Mouse (Mus musculus): ENCODE data around the gene Pik3cb. TPM values are rescaled to one million over a fixed set of nuclear protein-coding genes. Genes with fewer than 3 reads are reported as not detected.

Gene Pik3cb
- polyA plus RNA-seq, 1 experiment from 2014 or later, result 4.6 TPM

GRCm38 (mm10) chr9:99065311-99065710 is 75.1 kb downstream of the Pik3cb start:
- H3K4me2 ChIP-seq, result no peak overlapping the region

GRCm38 (mm10) chr9:99064216-99064615 is 76.2 kb downstream of the Pik3cb start:
- H3K9me3 ChIP-seq (replicated peaks), result no peaks in the 10 kb centered on the region
- peaks cover 36% of the 10 kb centered on the region for H3K36me3 ChIP-seq (ENCODE audit: poor library complexity, severe bottlenecking)
- H3K4me3 ChIP-seq, result no peak overlapping the region
- 48% methylated on average over 2 of the region's 2 CpGs for WGBS
- H3K4me1 ChIP-seq, result no peaks in the 10 kb centered on the region
- no peak overlapping the region for H3K4me2 ChIP-seq
- no peak overlapping the region for H3K27ac ChIP-seq
- peak; percentile 43; the same call in 1 of the 2 replicates for ATAC-seq
- H3K9ac ChIP-seq, result no peak overlapping the region
- no peaks in the 10 kb centered on the region for H3K27me3 ChIP-seq

More at GRCm38 (mm10) chr9:99065311-99065710, 75.1 kb downstream of the Pik3cb start:
- no peaks in the 10 kb centered on the region for H3K9me3 ChIP-seq (replicated peaks)
- peaks cover 37% of the 10 kb centered on the region for H3K36me3 ChIP-seq (ENCODE audit: poor library complexity, severe bottlenecking)
- peak overlapping the region; percentile 51 for H3K27ac ChIP-seq
- no peak overlapping the region for H3K9ac ChIP-seq
- H3K27me3 ChIP-seq, result no peaks in the 10 kb centered on the region
- no peak overlapping the region for H3K4me3 ChIP-seq
- no peaks in the 10 kb centered on the region for H3K4me1 ChIP-seq
- peak; percentile 75; the same call in 1 of the 2 replicates for ATAC-seq
- 83% methylated on average over 5 of the region's 5 CpGs for WGBS

GRCm38 (mm10) chr9:99062544-99062943 is 77.9 kb downstream of the Pik3cb start:
- no peak overlapping the region for H3K9ac ChIP-seq
- H3K36me3 ChIP-seq (ENCODE audit: poor library complexity, severe bottlenecking), result peaks cover 31% of the 10 kb centered on the region
- no peak overlapping the region for H3K4me3 ChIP-seq
- peak; percentile 79 for ATAC-seq
- H3K9me3 ChIP-seq (replicated peaks), result no peaks in the 10 kb centered on the region
- no peaks in the 10 kb centered on the region for H3K4me1 ChIP-seq
- H3K27me3 ChIP-seq, result no peaks in the 10 kb centered on the region
- no peak overlapping the region for H3K27ac ChIP-seq
- WGBS, result 42% methylated on average over 7 of the region's 7 CpGs
- no peak overlapping the region for H3K4me2 ChIP-seq

GRCm38 (mm10) chr9:99057751-99058150 is 82.7 kb downstream of the Pik3cb start:
- no peaks in the 10 kb centered on the region for H3K9me3 ChIP-seq (replicated peaks)
- no peak overlapping the region for H3K4me3 ChIP-seq
- no peak overlapping the region for H3K4me2 ChIP-seq
- WGBS, result 86% methylated on average over 3 of the region's 3 CpGs
- H3K27me3 ChIP-seq, result no peaks in the 10 kb centered on the region
- H3K4me1 ChIP-seq, result no peaks in the 10 kb centered on the region
- no peak; the same call in 1 of the 2 replicates for ATAC-seq
- peaks cover 24% of the 10 kb centered on the region for H3K36me3 ChIP-seq (ENCODE audit: poor library complexity, severe bottlenecking)
- H3K9ac ChIP-seq, result no peak overlapping the region
- H3K27ac ChIP-seq, result no peak overlapping the region

GRCm38 (mm10) chr9:99049760-99050159 is 90.7 kb downstream of the Pik3cb start:
- no peaks in the 10 kb centered on the region for H3K27me3 ChIP-seq
- H3K36me3 ChIP-seq (ENCODE audit: poor library complexity, severe bottlenecking), result peaks cover 27% of the 10 kb centered on the region; the same call in 1 of the 2 replicates
- WGBS, result 86% methylated on average over 6 of the region's 6 CpGs
- H3K4me3 ChIP-seq, result no peak overlapping the region
- H3K27ac ChIP-seq, result no peak overlapping the region
- no peak overlapping the region for H3K9ac ChIP-seq
- ATAC-seq, result no peak
- no peak overlapping the region for H3K4me2 ChIP-seq
- no peaks in the 10 kb centered on the region for H3K9me3 ChIP-seq (replicated peaks)
- 0 out of 2 replicates have a peak, but pooled peaks cover 2% of the 10 kb centered on the region for H3K4me1 ChIP-seq

GRCm38 (mm10) chr9:99048724-99049250 is 91.6 kb downstream of the Pik3cb start:
- H3K9me3 ChIP-seq (replicated peaks), result no peaks in the 10 kb centered on the region
- ATAC-seq, result no peak

GRCm38 (mm10) chr9:99044761-99045160 is 95.7 kb downstream of the Pik3cb start:
- 0 out of 2 replicates have a peak, but pooled peaks cover 2% of the 10 kb centered on the region for H3K4me1 ChIP-seq
- peaks cover 46% of the 10 kb centered on the region for H3K36me3 ChIP-seq (ENCODE audit: poor library complexity, severe bottlenecking)
- H3K4me2 ChIP-seq, result no peak overlapping the region
- 89% methylated on average over 8 of the region's 8 CpGs for WGBS
- H3K9me3 ChIP-seq (replicated peaks), result no peaks in the 10 kb centered on the region
- peak; percentile 71; the same call in 1 of the 2 replicates for ATAC-seq
- H3K4me3 ChIP-seq, result no peak overlapping the region
- no peaks in the 10 kb centered on the region for H3K27me3 ChIP-seq
- H3K9ac ChIP-seq, result no peak overlapping the region
- no peak overlapping the region for H3K27ac ChIP-seq

More at GRCm38 (mm10) chr9:99048724-99049250, 91.6 kb downstream of the Pik3cb start:
- Histone ChIP-seq H3K27ac (no peak overlapping the region), H3K9ac (no peak overlapping the region), H3K27me3 (no peaks in the 10 kb centered on the region), H3K4me2 (no peak overlapping the region), H3K4me1 (0 out of 2 replicates have a peak, but pooled peaks cover 2% of the 10 kb centered on the region), H3K4me3 (no peak overlapping the region), H3K36me3 (ENCODE audit: poor library complexity, severe bottlenecking) (peaks cover 32% of the 10 kb centered on the region; the same call in 1 of the 2 replicates)
- WGBS, result 74% methylated on average over 1 of the region's 1 CpGs

- H3K27me3 ChIP-seq, result no peaks in the 10 kb centered on the region
- H3K27ac ChIP-seq, result no peak overlapping the region
- ATAC-seq, result no peak
- no peak overlapping the region for H3K9ac ChIP-seq
- no peaks in the 10 kb centered on the region for H3K4me1 ChIP-seq
- H3K4me2 ChIP-seq, result no peak overlapping the region
- 92% methylated on average over 4 of the region's 4 CpGs for WGBS
- no peak overlapping the region for H3K4me3 ChIP-seq
- no peaks in the 10 kb centered on the region for H3K9me3 ChIP-seq (replicated peaks)
- peaks cover 58% of the 10 kb centered on the region for H3K36me3 ChIP-seq (ENCODE audit: poor library complexity, severe bottlenecking)
Measured at GRCm38 (mm10) chr9:99042641-99043040, 97.8 kb downstream of the Pik3cb start.

GRCm38 (mm10) chr9:99041994-99042393 is 98.4 kb downstream of the Pik3cb start:
- H3K27me3 ChIP-seq, result no peaks in the 10 kb centered on the region
- no peak overlapping the region for H3K4me3 ChIP-seq
- no peaks in the 10 kb centered on the region for H3K9me3 ChIP-seq (replicated peaks)
- no peaks in the 10 kb centered on the region for H3K4me1 ChIP-seq
- H3K9ac ChIP-seq, result no peak overlapping the region
- H3K27ac ChIP-seq, result no peak overlapping the region
- ATAC-seq, result no peak
- H3K4me2 ChIP-seq, result no peak overlapping the region
- peaks cover 62% of the 10 kb centered on the region for H3K36me3 ChIP-seq (ENCODE audit: poor library complexity, severe bottlenecking)
- 84% methylated on average over 9 of the region's 9 CpGs for WGBS

- Histone ChIP-seq H3K9me3 (replicated peaks) (no peaks in the 10 kb centered on the region), H3K4me2 (no peak within 1 kb of the TSS), H3K36me3 (ENCODE audit: poor library complexity, severe bottlenecking) (peaks cover 28% of the 10 kb centered on the region), H3K4me3 (no peak within 1 kb of the TSS), H3K27ac (no peak within 1 kb of the TSS), H3K27me3 (no peaks in the 10 kb centered on the region), H3K4me1 (no peaks in the 10 kb centered on the region), H3K9ac (no peak within 1 kb of the TSS)
- WGBS, result 84% methylated on average over 12 of the region's 12 CpGs
- ATAC-seq, result no peak
Measured at GRCm38 (mm10) chr9:99035575-99035974, 104.8 kb downstream of the Pik3cb start, which contains the start of gene Gm1123. Gene Gm1123 (minus strand): TSS chr9:99035715.

GRCm38 (mm10) chr9:99034111-99034510 is 106.3 kb downstream of the Pik3cb start:
- no peak for ATAC-seq
- Histone ChIP-seq H3K9me3 (replicated peaks) (no peaks in the 10 kb centered on the region), H3K27me3 (no peaks in the 10 kb centered on the region), H3K4me1 (no peaks in the 10 kb centered on the region), H3K4me2 (no peak overlapping the region), H3K27ac (no peak overlapping the region), H3K9ac (no peak overlapping the region), H3K4me3 (no peak overlapping the region), H3K36me3 (ENCODE audit: poor library complexity, severe bottlenecking) (peaks cover 15% of the 10 kb centered on the region)
- 74% methylated on average over 8 of the region's 8 CpGs for WGBS

- no peak overlapping the region for H3K9ac ChIP-seq
- H3K27ac ChIP-seq, result no peak overlapping the region
- peaks cover 7% of the 10 kb centered on the region for H3K36me3 ChIP-seq (ENCODE audit: poor library complexity, severe bottlenecking)
- H3K4me1 ChIP-seq, result no peaks in the 10 kb centered on the region
- 90% methylated on average over 8 of the region's 8 CpGs for WGBS
- H3K4me3 ChIP-seq, result no peak overlapping the region
- no peaks in the 10 kb centered on the region for H3K9me3 ChIP-seq (replicated peaks)
- no peak for ATAC-seq
- no peak overlapping the region for H3K4me2 ChIP-seq
- no peaks in the 10 kb centered on the region for H3K27me3 ChIP-seq
Measured at GRCm38 (mm10) chr9:99032031-99032430, 108.4 kb downstream of the Pik3cb start.

GRCm38 (mm10) chr9:99021751-99022150 is 118.7 kb downstream of the Pik3cb start:
- Histone ChIP-seq H3K9me3 (replicated peaks) (no peaks in the 10 kb centered on the region), H3K4me1 (no peaks in the 10 kb centered on the region), H3K4me3 (no peak overlapping the region), H3K27me3 (no peaks in the 10 kb centered on the region), H3K36me3 (ENCODE audit: poor library complexity, severe bottlenecking) (no peaks in the 10 kb centered on the region), H3K9ac (no peak overlapping the region), H3K4me2 (no peak overlapping the region), H3K27ac (no peak overlapping the region)
- whole genome bisulfite sequencing, result 84% methylated on average over 4 of the region's 4 CpGs
- no peak for ATAC-seq
